Mouse (Mus musculus): ENCODE measurements around the gene Slc25a35.

DNA sequence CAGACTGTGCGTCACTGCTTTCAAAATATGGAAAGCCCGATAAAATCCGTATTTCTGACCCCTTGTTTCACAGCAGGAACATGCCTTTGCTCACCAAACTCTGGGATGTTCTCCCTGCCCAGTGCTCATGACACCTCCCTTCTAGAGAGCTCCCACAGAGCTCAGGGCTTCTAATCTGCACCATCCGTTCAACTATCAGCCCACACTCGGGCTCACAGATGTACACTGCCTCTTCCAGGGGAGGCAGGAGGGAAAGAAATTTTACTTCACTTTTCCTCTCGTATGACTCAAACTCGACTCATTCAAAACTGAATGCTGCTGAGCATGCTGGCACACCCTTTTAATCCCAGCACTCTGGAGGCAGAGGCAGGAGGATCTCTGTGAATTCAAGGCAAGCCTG lies 37.3 kb downstream of the Slc25a35 start:
- TF ChIP-seq CTCF (IDR thresholded peaks at IDR 0.05; ENCODE audit: low read depth, low read length), result no peak
- no peak for TF ChIP-seq POLR2A (IDR thresholded peaks at IDR 0.05; ENCODE audit: borderline replicate concordance, low read depth, low read length)

Data from bone marrow macrophage, adult 2 months (primary cell).